Mouse (Mus musculus) hindbrain, embryonic 14.5 days (tissue): ENCODE measurements at regions not wholly inside any gene's neighbourhood (a gene's known extent, or its start where the extent isn't known, plus 50 kb on each side); places are given as distances from the start of the nearest gene placed in this dataset.

Experiments
- ATAC-seq: fragments of 200-750 bp; cut with Nextera tagmentation; 2 replicates; pipeline ENCODE4 v1.8.0; 2017; ENCODE audit warnings: moderate number of reproducible peaks, mild to moderate bottlenecking, moderate TSS enrichment, moderate library complexity; ENCODE audit not compliant: low FRiP score
- DNase-seq: peaks from one replicate; pipeline ENCODE4 v3.0.0-alpha.2; 2015; ENCODE audit warnings: low spot score
- H3K27ac ChIP-seq: fragments of 300-500 bp; sonication (generic); 2 replicates; pipeline ENCODE4 v1.5.1; 2014; ENCODE audit warnings: mild to moderate bottlenecking, moderate library complexity
- H3K27me3 ChIP-seq: fragments of 300-500 bp; sonication (generic); 2 replicates; pipeline ENCODE4 v1.6.1; 2014; ENCODE audit warnings: mild to moderate bottlenecking, low read length, mixed read lengths; ENCODE audit not compliant: control insufficient read depth, insufficient read depth
- H3K36me3 ChIP-seq: fragments of 300-500 bp; sonication (generic); replicated peaks from 2 replicates; pipeline ENCODE4 v1.6.1; 2014; ENCODE audit not compliant: control insufficient read depth, insufficient read depth
- H3K4me1 ChIP-seq: fragments of 300-500 bp; sonication (generic); replicated peaks from 2 replicates; pipeline ENCODE4 v1.6.1; 2014; ENCODE audit warnings: antibody characterized with exemption, low read length, mixed read lengths; ENCODE audit not compliant: control insufficient read depth, insufficient read depth
- H3K4me2 ChIP-seq: fragments of 300-500 bp; sonication (generic); replicated peaks from 2 replicates; pipeline ENCODE4 v1.6.1; 2014; ENCODE audit warnings: mild to moderate bottlenecking, moderate library complexity
- H3K4me3 ChIP-seq: fragments of 300-500 bp; sonication (generic); replicated peaks from 2 replicates; pipeline ENCODE4 v1.5.1; 2014; ENCODE audit warnings: mild to moderate bottlenecking, low read length
- H3K9ac ChIP-seq: fragments of 300-500 bp; sonication (generic); 2 replicates; pipeline ENCODE4 v1.6.1; 2014
- H3K9me3 ChIP-seq: fragments of 300-500 bp; sonication (generic); 2 replicates; pipeline ENCODE4 v1.6.1; 2016; ENCODE audit warnings: low read length; ENCODE audit not compliant: control insufficient read depth
- WGBS: fragments of 180-500 bp; shearing (Covaris S2); extraction: QIAGEN DNeasy Blood & Tissue Kit; methylation state at CpG from one replicate; pipeline ENCODE4 v1.1.7; 2014; 5-methylcytosine and 5-hydroxymethylcytosine counted together

- DNase-seq = no peak
- ATAC-seq = no peak
- no peak overlapping the region for H3K4me2 ChIP-seq
- no peak overlapping the region for H3K9ac ChIP-seq
- H3K4me3 ChIP-seq = no peak overlapping the region
- no peaks in the 10 kb centered on the region for H3K9me3 ChIP-seq
- no peaks in the 10 kb centered on the region for H3K36me3 ChIP-seq
- WGBS = 91% methylated on average over 5 of the region's 5 CpGs
- no peaks in the 10 kb centered on the region for H3K27me3 ChIP-seq
- H3K27ac ChIP-seq = no peak overlapping the region
- H3K4me1 ChIP-seq = no peaks in the 10 kb centered on the region
These were observed 234.7 kb downstream of the Mreg start for GRCm38 (mm10) chr1:71977361-71977760.

- DNase-seq = no peak
- Histone ChIP-seq H3K4me1 (no peaks in the 10 kb centered on the region), H3K4me3 (no peak overlapping the region), H3K27ac (no peak overlapping the region), H3K4me2 (no peak overlapping the region), H3K27me3 (no peaks in the 10 kb centered on the region), H3K9ac (no peak overlapping the region), H3K9me3 (no peaks in the 10 kb centered on the region), H3K36me3 (no peaks in the 10 kb centered on the region)
- ATAC-seq = no peak
- 82% methylated on average over 4 of the region's 4 CpGs for WGBS
These were observed 237.4 kb downstream of the Mreg start for GRCm38 (mm10) chr1:71974715-71975114.

- 85% methylated on average over 6 of the region's 6 CpGs for WGBS
- ATAC-seq = no peak
These were observed 240.2 kb downstream of the Mreg start for GRCm38 (mm10) chr1:71971943-71972342.

GRCm38 (mm10) chr1:71970771-71971170 is 241.3 kb downstream of the Mreg start:
- Histone ChIP-seq H3K4me1 (no peaks in the 10 kb centered on the region), H3K9me3 (no peaks in the 10 kb centered on the region), H3K9ac (no peak overlapping the region), H3K27me3 (no peaks in the 10 kb centered on the region), H3K27ac (no peak overlapping the region), H3K4me3 (no peak overlapping the region), H3K4me2 (no peak overlapping the region), H3K36me3 (no peaks in the 10 kb centered on the region)
- 96% methylated on average over 2 of the region's 2 CpGs for WGBS
- DNase-seq (no peak), ATAC-seq (no peak)

More at GRCm38 (mm10) chr1:71971943-71972342, 240.2 kb downstream of the Mreg start:
- Histone ChIP-seq H3K36me3 (no peaks in the 10 kb centered on the region), H3K27me3 (no peaks in the 10 kb centered on the region), H3K9ac (no peak overlapping the region), H3K27ac (no peak overlapping the region), H3K4me3 (no peak overlapping the region), H3K9me3 (no peaks in the 10 kb centered on the region), H3K4me2 (no peak overlapping the region), H3K4me1 (no peaks in the 10 kb centered on the region)
- no peak for DNase-seq

GRCm38 (mm10) chr1:71967574-71968104 is 244.5 kb downstream of the Mreg start:
- no peak for DNase-seq
- WGBS = 93% methylated on average over 6 of the region's 6 CpGs

GRCm38 (mm10) chr1:71964450-71965126 is 247.5 kb downstream of the Mreg start:
- ATAC-seq (no peak), DNase-seq (no peak)
- H3K4me1 ChIP-seq = no peaks in the 10 kb centered on the region
- H3K27ac ChIP-seq = no peak overlapping the region
- no peak overlapping the region for H3K4me2 ChIP-seq
- H3K9ac ChIP-seq = no peak overlapping the region
- H3K36me3 ChIP-seq = no peaks in the 10 kb centered on the region
- H3K4me3 ChIP-seq = no peak overlapping the region
- WGBS = 85% methylated on average over 4 of the region's 4 CpGs
- no peaks in the 10 kb centered on the region for H3K9me3 ChIP-seq
- H3K27me3 ChIP-seq = no peaks in the 10 kb centered on the region

More at GRCm38 (mm10) chr1:71967574-71968104, 244.5 kb downstream of the Mreg start:
- Histone ChIP-seq H3K9me3 (no peaks in the 10 kb centered on the region), H3K36me3 (no peaks in the 10 kb centered on the region), H3K4me2 (no peak overlapping the region), H3K4me3 (no peak overlapping the region), H3K9ac (no peak overlapping the region), H3K27me3 (no peaks in the 10 kb centered on the region), H3K4me1 (no peaks in the 10 kb centered on the region), H3K27ac (no peak overlapping the region)
- ATAC-seq = no peak

- Histone ChIP-seq H3K27me3 (no peaks in the 10 kb centered on the region), H3K4me1 (no peaks in the 10 kb centered on the region), H3K9ac (no peak overlapping the region), H3K27ac (no peak overlapping the region), H3K4me2 (no peak overlapping the region), H3K4me3 (no peak overlapping the region), H3K9me3 (no peaks in the 10 kb centered on the region), H3K36me3 (no peaks in the 10 kb centered on the region)
- DNase-seq (no peak), ATAC-seq (no peak)
- WGBS = 70% methylated on average over 3 of the region's 3 CpGs
These were observed 255.2 kb downstream of the Mreg start for GRCm38 (mm10) chr1:71956940-71957339.

- no peaks in the 10 kb centered on the region for H3K36me3 ChIP-seq
- no peak overlapping the region for H3K4me3 ChIP-seq
- H3K27ac ChIP-seq = no peak overlapping the region
- no peak overlapping the region for H3K4me2 ChIP-seq
- H3K27me3 ChIP-seq = no peaks in the 10 kb centered on the region
- no peak for DNase-seq
- H3K9me3 ChIP-seq = no peaks in the 10 kb centered on the region
- H3K9ac ChIP-seq = no peak overlapping the region
- no peak for ATAC-seq
- no peaks in the 10 kb centered on the region for H3K4me1 ChIP-seq
These were observed 256.8 kb downstream of the Mreg start for GRCm38 (mm10) chr1:71955331-71955730.

- Histone ChIP-seq H3K4me3 (no peak overlapping the region), H3K4me2 (no peak overlapping the region), H3K9ac (no peak overlapping the region), H3K27ac (no peak overlapping the region), H3K4me1 (no peaks in the 10 kb centered on the region), H3K9me3 (no peaks in the 10 kb centered on the region), H3K27me3 (no peaks in the 10 kb centered on the region), H3K36me3 (no peaks in the 10 kb centered on the region)
- ATAC-seq (no peak), DNase-seq (no peak)
- WGBS = 77% methylated on average over 6 of the region's 6 CpGs
These were observed 258.8 kb downstream of the Mreg start for GRCm38 (mm10) chr1:71953292-71953691.

GRCm38 (mm10) chr1:71949549-71949948 is 262.6 kb downstream of the Mreg start:
- H3K4me3 ChIP-seq = no peak overlapping the region
- WGBS = 90% methylated on average over 7 of the region's 7 CpGs
- no peak for DNase-seq
- no peak overlapping the region for H3K9ac ChIP-seq
- H3K27ac ChIP-seq = no peak overlapping the region
- no peaks in the 10 kb centered on the region for H3K27me3 ChIP-seq
- no peak for ATAC-seq
- H3K4me1 ChIP-seq = no peaks in the 10 kb centered on the region
- H3K9me3 ChIP-seq = no peaks in the 10 kb centered on the region
- H3K4me2 ChIP-seq = no peak overlapping the region
- H3K36me3 ChIP-seq = no peaks in the 10 kb centered on the region
